Mouse (Mus musculus) ES-Bruce4 (cell line): ENCODE results near the gene Ppm1l. TPM values are rescaled to one million over a fixed set of nuclear protein-coding genes. Genes with fewer than 3 reads are reported as not detected.

ENCODE experiments used
- H3K27ac ChIP-seq: 2 replicates; pipeline ENCODE4 v1.5.1; 2012; ENCODE audit warnings: low read length, inconsistent platforms; ENCODE audit not compliant: insufficient read depth
- H3K27me3 ChIP-seq: 2 replicates; pipeline ENCODE4 v1.6.1; 2012; ENCODE audit warnings: mild to moderate bottlenecking, low read length, inconsistent platforms; ENCODE audit not compliant: control insufficient read depth, poor library complexity, insufficient read depth, severe bottlenecking
- H3K36me3 ChIP-seq: 2 replicates; pipeline ENCODE4 v1.6.1; 2012; ENCODE audit warnings: inconsistent platforms, mild to moderate bottlenecking, low read length, moderate library complexity; ENCODE audit not compliant: control insufficient read depth, poor library complexity, insufficient read depth, severe bottlenecking
- H3K4me1 ChIP-seq: one replicate; pipeline ENCODE4 v1.8.1; 2011; ENCODE audit warnings: low read length; ENCODE audit not compliant: control insufficient read depth, insufficient read depth
- H3K4me3 ChIP-seq: 2 replicates; pipeline ENCODE4 v1.5.1; 2011; ENCODE audit warnings: low read depth, mild to moderate bottlenecking, low read length
- H3K9ac ChIP-seq: 2 replicates; pipeline ENCODE4 v1.6.1; 2012; ENCODE audit warnings: low read depth, mild to moderate bottlenecking, inconsistent platforms; ENCODE audit not compliant: poor library complexity, severe bottlenecking
- H3K9me3 ChIP-seq: replicated peaks from 2 replicates; pipeline ENCODE4 v1.6.1; 2012; ENCODE audit warnings: mild to moderate bottlenecking, low read length, inconsistent platforms; ENCODE audit not compliant: control insufficient read depth, poor library complexity, insufficient read depth, severe bottlenecking
- CTCF ChIP-seq: IDR thresholded peaks from one replicate; pipeline ENCODE4 v1.8.1; 2011; ENCODE audit warnings: low read depth, low read length
- EP300 ChIP-seq: IDR thresholded peaks from 2 replicates; pipeline ENCODE4 v1.6.1; 2011; ENCODE audit warnings: low read depth, low read length; ENCODE audit not compliant: insufficient read depth
- POLR2A ChIP-seq: IDR thresholded peaks from one replicate; pipeline ENCODE4 v1.8.1; 2011; ENCODE audit warnings: low read length; ENCODE audit not compliant: insufficient read depth
- polyA plus RNA-seq: library from polyadenylated mRNA; stranded (reverse); fragments of >200 nt; gene quantifications from 2 replicates; pipeline ENCODE4 v1.2.4, GENCODE M21; 2011; ENCODE audit warnings: low read depth; ENCODE audit not compliant: missing spikeins, insufficient read depth, insufficient read length

Ppm1l gene
- polyA plus RNA-seq, 1 experiment: 3.5 TPM

- no peak for TF ChIP-seq EP300
- no peak for TF ChIP-seq CTCF
- TF ChIP-seq POLR2A: no peak
- no peak overlapping the region for H3K9ac ChIP-seq
Measured at GRCm38 (mm10) chr3:69356078-69356665, 39.5 kb downstream of the Ppm1l start.

GRCm38 (mm10) chr3:69356781-69357180 is 40.1 kb downstream of the Ppm1l start:
- H3K27ac ChIP-seq: no peak overlapping the region
- H3K4me1 ChIP-seq: no peaks in the 10 kb centered on the region
- H3K9me3 ChIP-seq: no peaks in the 10 kb centered on the region
- H3K9ac ChIP-seq: no peak overlapping the region
- H3K4me3 ChIP-seq: no peak overlapping the region
- H3K27me3 ChIP-seq: no peaks in the 10 kb centered on the region
- H3K36me3 ChIP-seq: no peaks in the 10 kb centered on the region
- no peak for TF ChIP-seq POLR2A

More at GRCm38 (mm10) chr3:69356078-69356665, 39.5 kb downstream of the Ppm1l start:
- Histone ChIP-seq H3K4me1 (no peaks in the 10 kb centered on the region), H3K4me3 (no peak overlapping the region), H3K36me3 (no peaks in the 10 kb centered on the region), H3K27ac (no peak overlapping the region), H3K27me3 (no peaks in the 10 kb centered on the region; the same call in 1 of the 2 replicates), H3K9me3 (no peaks in the 10 kb centered on the region)

GRCm38 (mm10) chr3:69357897-69358619 is 41.4 kb downstream of the Ppm1l start:
- TF ChIP-seq EP300 (no peak), POLR2A (no peak), CTCF (no peak)
- no peak overlapping the region for H3K27ac ChIP-seq
- no peaks in the 10 kb centered on the region for H3K27me3 ChIP-seq
- H3K4me1 ChIP-seq: no peaks in the 10 kb centered on the region
- H3K4me3 ChIP-seq: no peak overlapping the region
- H3K9ac ChIP-seq: no peak overlapping the region
- no peaks in the 10 kb centered on the region for H3K36me3 ChIP-seq
- no peaks in the 10 kb centered on the region for H3K9me3 ChIP-seq

- Histone ChIP-seq H3K9ac (no peak overlapping the region), H3K36me3 (no peaks in the 10 kb centered on the region), H3K27me3 (no peaks in the 10 kb centered on the region), H3K4me1 (no peaks in the 10 kb centered on the region), H3K9me3 (no peaks in the 10 kb centered on the region), H3K4me3 (no peak overlapping the region), H3K27ac (no peak overlapping the region)
- TF ChIP-seq CTCF (no peak), POLR2A (no peak), EP300 (no peak)
Measured at GRCm38 (mm10) chr3:69358620-69358964, 41.9 kb downstream of the Ppm1l start.

GRCm38 (mm10) chr3:69360263-69360895 is 43.7 kb downstream of the Ppm1l start:
- Histone ChIP-seq H3K4me1 (no peaks in the 10 kb centered on the region), H3K4me3 (no peak overlapping the region), H3K27ac (no peak overlapping the region), H3K27me3 (no peaks in the 10 kb centered on the region), H3K9me3 (no peaks in the 10 kb centered on the region), H3K36me3 (no peaks in the 10 kb centered on the region), H3K9ac (no peak overlapping the region)
- TF ChIP-seq POLR2A: no peak
- no peak for TF ChIP-seq CTCF
- TF ChIP-seq EP300: no peak
